Mouse (Mus musculus) activated CD4-positive, CD25-positive, alpha-beta regulatory T cell (primary cell): ENCODE results near the gene Cmah. TPM values are rescaled to one million over a fixed set of nuclear protein-coding genes. Genes with fewer than 3 reads are reported as not detected.

Experiments
- polyA plus RNA-seq, 2 experiments: library from polyadenylated mRNA; unstranded; fragments of 100-300 nt; shearing (Covaris generic); gene quantifications; one replicate each; pipeline ENCODE4 v1.2.1; 2017

Cmah gene
- 10 to 100 TPM; 43.8 to 83.2 TPM for polyA plus RNA-seq

DNA sequence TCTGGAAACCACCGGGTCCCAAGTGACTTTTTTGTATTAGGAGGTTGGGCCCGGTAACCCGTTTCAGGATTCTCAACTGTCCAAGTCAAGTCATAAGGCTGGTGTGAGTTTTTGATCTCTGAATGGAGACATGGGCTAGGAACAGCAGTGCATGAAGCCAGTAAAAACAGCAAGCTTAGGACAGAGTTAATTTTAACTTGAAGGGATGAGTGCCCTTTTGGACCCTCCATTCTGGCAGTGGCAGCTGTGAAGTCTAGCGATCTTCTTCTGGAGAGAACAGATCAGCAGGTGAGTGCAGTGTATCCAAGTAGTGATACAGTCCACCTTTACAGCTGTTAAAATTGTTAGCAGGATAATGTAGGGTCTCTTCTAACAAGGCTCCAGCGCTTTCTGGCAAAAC, at the start of gene Cmah:
Cmah (plus strand) TSS at position 204 of the 400 bp plus-strand sequence.

GRCm38 (mm10) chr13:24280439-24281431, 46.5 kb upstream of the Cmah start, which contains the start of gene Carmil1:
Gene Carmil1, minus strand, starts transcription at chr13:24280795.

Other genes with a start within 250 kb of the Cmah start
- 1 to 10 TPM in 1 of 2 experiments, under 1 TPM in 1; 1.00 to 3.1 TPM for gene Carmil1, start 46.6 kb upstream of the Cmah start, polyA plus RNA-seq